Mouse (Mus musculus): ENCODE results near the gene Vsig8.

GRCm38 (mm10) chr1:172555638-172556037 lies at the start of gene Vsig8:
- TF ChIP-seq CTCF (IDR thresholded peaks at IDR 0.05; ENCODE audit: extremely low read depth, insufficient read length, insufficient replicate concordance, low read depth, low read length) = no peak
- TF ChIP-seq POLR2A (IDR thresholded peaks at IDR 0.05; ENCODE audit: low read depth, low read length) = no peak

All from small intestine, adult 2 months (tissue).